Mouse (Mus musculus): Measurements from ENCODE around the gene Clvs2. TPM values are rescaled to one million over a fixed set of nuclear protein-coding genes. Genes with fewer than 3 reads are reported as not detected.

Gene Clvs2
- not detected in 2 replicates for polyA plus RNA-seq (2012; ENCODE audit: insufficient read depth, insufficient read length, missing spikeins)

- TF ChIP-seq POLR2A (IDR thresholded peaks at IDR 0.05; ENCODE audit: borderline replicate concordance, low read depth, low read length) (no peak), CTCF (IDR thresholded peaks at IDR 0.05; ENCODE audit: low read depth, low read length) (no peak)
- H3K4me3 ChIP-seq (ENCODE audit: insufficient read depth, low read length): no peak within 1 kb of the TSS
- H3K4me1 ChIP-seq (ENCODE audit: control insufficient read depth, insufficient read depth, low read length): no peaks in the 10 kb centered on the region
- H3K27ac ChIP-seq (ENCODE audit: insufficient read depth, low read depth, low read length): no peak within 1 kb of the TSS
These were observed at the start of gene Clvs2 for GRCm38 (mm10) chr10:33624131-33624879. Gene Clvs2, minus strand, starts transcription at chr10:33624769.

- no peak overlapping the region for H3K27ac ChIP-seq (ENCODE audit: insufficient read depth, low read depth, low read length)
- H3K4me3 ChIP-seq (ENCODE audit: insufficient read depth, low read length): no peak overlapping the region
- TF ChIP-seq CTCF (IDR thresholded peaks at IDR 0.05; ENCODE audit: low read depth, low read length): no peak
- TF ChIP-seq POLR2A (IDR thresholded peaks at IDR 0.05; ENCODE audit: borderline replicate concordance, low read depth, low read length): no peak
- H3K4me1 ChIP-seq (ENCODE audit: control insufficient read depth, insufficient read depth, low read length): no peaks in the 10 kb centered on the region
These were observed 28.6 kb upstream of the Clvs2 start for GRCm38 (mm10) chr10:33653142-33653541.

GRCm38 (mm10) chr10:33623577-33623991, 985 bp downstream of the Clvs2 start:
- H3K4me1 ChIP-seq (ENCODE audit: control insufficient read depth, insufficient read depth, low read length): no peaks in the 10 kb centered on the region
- H3K4me3 ChIP-seq (ENCODE audit: insufficient read depth, low read length): no peak overlapping the region
- H3K27ac ChIP-seq (ENCODE audit: insufficient read depth, low read depth, low read length): no peak overlapping the region
- no peak for TF ChIP-seq POLR2A (IDR thresholded peaks at IDR 0.05; ENCODE audit: borderline replicate concordance, low read depth, low read length)
- TF ChIP-seq CTCF (IDR thresholded peaks at IDR 0.05; ENCODE audit: low read depth, low read length): no peak

- Histone ChIP-seq H3K27ac (ENCODE audit: insufficient read depth, low read depth, low read length) (no peak overlapping the region), H3K4me3 (ENCODE audit: insufficient read depth, low read length) (no peak overlapping the region), H3K4me1 (ENCODE audit: control insufficient read depth, insufficient read depth, low read length) (no peaks in the 10 kb centered on the region)
- TF ChIP-seq POLR2A (IDR thresholded peaks at IDR 0.05; ENCODE audit: borderline replicate concordance, low read depth, low read length) (no peak), CTCF (IDR thresholded peaks at IDR 0.05; ENCODE audit: low read depth, low read length) (no peak)
These were observed 1.9 kb downstream of the Clvs2 start for GRCm38 (mm10) chr10:33622700-33623099.

GRCm38 (mm10) chr10:33616207-33616606, 8.4 kb downstream of the Clvs2 start:
- no peak for TF ChIP-seq POLR2A (IDR thresholded peaks at IDR 0.05; ENCODE audit: borderline replicate concordance, low read depth, low read length)
- TF ChIP-seq CTCF (IDR thresholded peaks at IDR 0.05; ENCODE audit: low read depth, low read length): no peak
- H3K27ac ChIP-seq (ENCODE audit: insufficient read depth, low read depth, low read length): no peak overlapping the region
- no peaks in the 10 kb centered on the region for H3K4me1 ChIP-seq (ENCODE audit: control insufficient read depth, insufficient read depth, low read length)
- H3K4me3 ChIP-seq (ENCODE audit: insufficient read depth, low read length): no peak overlapping the region

GRCm38 (mm10) chr10:33613197-33613596, 11.4 kb downstream of the Clvs2 start:
- TF ChIP-seq POLR2A (IDR thresholded peaks at IDR 0.05; ENCODE audit: borderline replicate concordance, low read depth, low read length): no peak
- TF ChIP-seq CTCF (IDR thresholded peaks at IDR 0.05; ENCODE audit: low read depth, low read length): no peak
- Histone ChIP-seq H3K4me1 (ENCODE audit: control insufficient read depth, insufficient read depth, low read length) (no peaks in the 10 kb centered on the region), H3K27ac (ENCODE audit: insufficient read depth, low read depth, low read length) (no peak overlapping the region), H3K4me3 (ENCODE audit: insufficient read depth, low read length) (no peak overlapping the region)

- Histone ChIP-seq H3K4me1 (ENCODE audit: control insufficient read depth, insufficient read depth, low read length) (no peaks in the 10 kb centered on the region), H3K27ac (ENCODE audit: insufficient read depth, low read depth, low read length) (no peak overlapping the region), H3K4me3 (ENCODE audit: insufficient read depth, low read length) (no peak overlapping the region)
- no peak for TF ChIP-seq CTCF (IDR thresholded peaks at IDR 0.05; ENCODE audit: low read depth, low read length)
- no peak for TF ChIP-seq POLR2A (IDR thresholded peaks at IDR 0.05; ENCODE audit: borderline replicate concordance, low read depth, low read length)
These were observed 31.8 kb downstream of the Clvs2 start for GRCm38 (mm10) chr10:33592732-33593131.

- Histone ChIP-seq H3K4me3 (ENCODE audit: insufficient read depth, low read length) (no peak overlapping the region), H3K27ac (ENCODE audit: insufficient read depth, low read depth, low read length) (no peak overlapping the region), H3K4me1 (ENCODE audit: control insufficient read depth, insufficient read depth, low read length) (no peaks in the 10 kb centered on the region)
- TF ChIP-seq CTCF (IDR thresholded peaks at IDR 0.05; ENCODE audit: low read depth, low read length): no peak
- no peak for TF ChIP-seq POLR2A (IDR thresholded peaks at IDR 0.05; ENCODE audit: borderline replicate concordance, low read depth, low read length)
These were observed 35.8 kb downstream of the Clvs2 start for GRCm38 (mm10) chr10:33588800-33589199.

GRCm38 (mm10) chr10:33587118-33587517, 37.5 kb downstream of the Clvs2 start:
- TF ChIP-seq CTCF (IDR thresholded peaks at IDR 0.05; ENCODE audit: low read depth, low read length) (no peak), POLR2A (IDR thresholded peaks at IDR 0.05; ENCODE audit: borderline replicate concordance, low read depth, low read length) (no peak)
- H3K4me1 ChIP-seq (ENCODE audit: control insufficient read depth, insufficient read depth, low read length): no peaks in the 10 kb centered on the region
- H3K27ac ChIP-seq (ENCODE audit: insufficient read depth, low read depth, low read length): no peak overlapping the region
- no peak overlapping the region for H3K4me3 ChIP-seq (ENCODE audit: insufficient read depth, low read length)

GRCm38 (mm10) chr10:33558081-33558480, 66.5 kb downstream of the Clvs2 start:
- H3K27ac ChIP-seq (ENCODE audit: insufficient read depth, low read depth, low read length): no peak overlapping the region
- H3K4me3 ChIP-seq (ENCODE audit: insufficient read depth, low read length): no peak overlapping the region
- TF ChIP-seq POLR2A (IDR thresholded peaks at IDR 0.05; ENCODE audit: borderline replicate concordance, low read depth, low read length) (no peak), CTCF (IDR thresholded peaks at IDR 0.05; ENCODE audit: low read depth, low read length) (no peak)
- no peaks in the 10 kb centered on the region for H3K4me1 ChIP-seq (ENCODE audit: control insufficient read depth, insufficient read depth, low read length)

Data from bone marrow macrophage, adult 2 months (primary cell).